Mouse (Mus musculus) pancreas, adult 10 weeks (tissue): Measurements from ENCODE around the gene Hnrnpa1. TPM values are rescaled to one million over a fixed set of nuclear protein-coding genes. Genes with fewer than 3 reads are reported as not detected.

Source experiments
- polyA plus RNA-seq: library from polyadenylated mRNA; stranded (reverse); fragments of 350-450 nt; fragmentation: Illumina TruSeq; extraction: RNeasy Lipid Tissue Mini Kit (QIAGEN cat#74804); gene quantifications from one replicate; pipeline ENCODE4 v1.2.3, GENCODE M21; 2015; ENCODE audit warnings: low read depth, low replicate concordance; ENCODE audit not compliant: insufficient read depth

Gene Hnrnpa1
- 68.2 TPM for polyA plus RNA-seq

DNA sequence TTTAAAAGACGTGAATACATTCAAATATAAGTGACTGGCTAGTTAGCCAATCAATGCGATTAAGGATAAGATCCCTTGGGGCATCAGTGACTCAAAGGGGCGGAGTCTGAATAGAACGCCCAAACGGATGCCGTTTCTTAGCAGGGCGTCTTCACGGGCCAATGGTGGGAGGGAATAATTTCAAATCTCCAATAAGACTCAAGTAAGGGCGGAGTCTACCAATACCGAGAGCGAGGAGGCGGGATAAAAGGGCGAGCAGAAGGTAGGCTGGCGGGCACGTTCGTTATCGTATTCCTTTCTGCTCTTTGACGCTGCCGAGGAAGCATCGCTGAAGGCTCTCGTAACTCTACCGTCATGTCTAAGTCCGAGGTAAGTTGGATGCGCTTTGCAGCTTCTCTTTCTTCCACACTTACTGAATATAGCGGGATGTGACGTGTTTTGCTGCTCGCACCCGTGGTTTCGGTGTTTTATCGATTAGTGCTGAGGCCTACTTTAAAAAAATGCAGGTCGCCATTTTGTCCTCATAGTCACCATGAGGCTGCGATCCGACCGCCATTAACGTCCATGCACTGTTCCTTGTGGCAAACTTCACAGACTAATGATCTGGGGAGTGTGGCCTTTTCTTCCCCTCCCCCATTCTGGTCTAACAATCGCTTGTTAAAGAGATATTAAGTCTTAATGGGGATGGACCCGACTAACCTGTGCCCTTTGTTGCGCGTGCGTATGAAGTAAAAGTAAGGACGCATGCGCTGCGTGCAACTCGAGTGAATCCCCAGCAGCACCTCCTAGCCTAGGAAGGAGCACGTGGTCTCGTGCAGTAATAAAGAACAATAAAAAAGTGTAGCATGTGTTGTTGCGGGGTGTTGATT, at the start of gene Hnrnpa1:
Gene Hnrnpa1 (plus strand): TSS at position 273 of the 869 bp plus-strand sequence.

DNA sequence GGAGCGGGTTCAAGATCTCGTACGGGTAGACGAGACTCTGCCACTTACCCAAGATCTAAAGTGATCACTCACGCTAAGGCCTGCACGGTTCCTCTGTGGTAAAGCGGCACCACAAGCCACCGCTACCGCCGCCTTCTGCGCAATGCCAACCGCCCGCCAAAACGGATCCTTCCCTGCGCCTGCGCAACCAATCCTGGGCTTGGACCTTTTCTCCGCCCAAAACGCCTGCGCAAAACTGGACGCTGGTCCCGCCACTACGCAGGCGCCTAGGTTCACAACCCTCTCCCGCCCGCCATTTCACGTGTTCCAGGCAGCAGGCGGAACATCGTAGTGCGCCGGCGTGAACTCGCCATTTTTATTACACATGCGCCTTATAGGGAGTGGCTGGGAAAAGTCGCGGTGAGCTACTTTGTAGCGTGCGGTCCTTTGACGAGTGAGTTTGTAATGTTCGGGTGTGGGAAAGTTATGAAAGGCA, 510 bp upstream of the Hnrnpa1 start, which contains the start of gene Cbx5:
Gene Cbx5 (minus strand): TSS at position 132 of the 475 bp plus-strand sequence.

DNA sequence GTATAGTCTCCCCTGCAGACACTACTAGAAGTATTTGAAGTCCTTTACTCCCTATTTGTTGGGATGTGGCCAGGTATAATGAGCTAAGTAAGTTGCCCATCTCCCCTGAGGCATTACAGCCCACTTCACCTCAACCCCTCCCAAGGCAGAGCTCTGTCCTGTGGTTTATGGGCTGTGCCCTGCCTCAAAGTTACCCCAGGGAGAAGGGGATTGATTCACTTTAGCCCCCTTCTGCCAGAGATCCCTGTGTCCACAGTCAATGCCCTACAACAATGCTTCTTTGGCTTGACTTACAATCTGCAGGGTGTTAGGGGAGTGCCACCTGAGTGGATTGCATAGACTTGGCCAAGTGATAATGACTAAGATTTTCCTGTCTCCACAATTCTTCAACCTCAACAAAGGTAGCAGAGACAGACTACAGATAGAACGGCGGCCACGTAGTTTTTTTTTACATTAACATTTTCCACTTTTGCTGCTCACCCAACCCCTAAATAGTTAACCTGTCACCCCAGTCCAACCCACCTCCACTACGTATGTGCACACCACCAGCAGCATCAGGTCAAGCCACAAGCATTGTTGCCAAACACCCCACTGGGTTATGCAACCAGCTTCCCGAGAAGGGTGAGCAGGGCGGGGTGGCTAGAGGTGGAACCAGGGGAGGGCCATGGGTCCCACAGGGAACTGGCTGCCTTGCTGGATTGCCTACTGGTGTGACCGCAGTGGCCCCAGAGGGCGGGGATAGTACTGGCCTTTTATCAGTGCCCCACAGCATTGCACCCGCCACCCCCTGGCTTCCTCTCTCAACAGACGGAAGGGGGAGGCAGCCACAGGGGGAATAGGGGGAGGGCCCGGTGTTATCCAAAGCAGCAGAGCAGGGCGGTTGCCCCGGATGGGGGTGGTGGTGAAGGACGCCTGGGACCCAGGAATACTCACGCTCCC, 17.8 kb downstream of the Hnrnpa1 start, which contains the start of gene Nfe2:
Gene Nfe2 (minus strand): TSS at position 614 of the 939 bp plus-strand sequence.

DNA sequence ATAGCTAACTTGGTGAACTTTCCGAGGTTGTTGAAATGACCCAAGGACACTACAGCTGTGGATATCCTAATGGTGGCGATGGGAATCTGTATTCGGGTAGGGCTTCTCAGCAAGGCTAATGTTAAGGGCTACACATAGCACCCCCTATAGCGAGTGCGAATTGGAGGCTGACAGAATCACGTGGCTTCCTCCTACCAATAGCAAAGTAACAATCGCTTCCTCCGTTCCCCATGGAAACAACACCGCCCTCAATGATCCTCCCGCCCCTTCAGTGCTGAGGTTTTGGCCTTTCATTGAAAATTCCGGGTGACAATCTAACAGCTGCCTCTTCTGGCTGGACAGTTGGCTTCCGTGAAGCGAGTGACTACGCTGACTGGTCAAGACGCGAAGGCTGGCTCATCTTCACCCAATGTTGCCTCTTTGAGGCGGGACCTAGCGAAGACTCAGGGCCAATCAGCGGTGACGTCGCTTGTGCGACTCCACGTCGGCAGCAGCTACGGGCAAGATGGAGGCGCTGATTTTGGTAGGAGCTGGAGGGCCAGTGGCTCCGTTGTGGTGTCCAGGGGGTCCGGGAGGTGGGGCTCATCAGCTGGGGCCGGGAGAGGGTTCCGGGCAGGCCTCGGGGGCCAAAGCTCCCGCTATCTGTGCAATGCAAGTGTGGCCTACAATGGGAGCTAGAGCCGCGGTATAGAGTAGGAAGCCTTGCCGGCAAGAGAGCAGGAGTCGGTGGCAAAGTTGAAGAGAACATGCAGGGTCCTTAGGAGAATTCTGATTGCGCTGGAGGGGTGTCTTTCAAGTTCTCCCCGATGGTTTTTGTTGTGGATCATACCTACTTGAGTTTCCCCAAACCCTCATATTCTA, 32.4 kb downstream of the Hnrnpa1 start, which contains the start of gene Copz1:
Gene Copz1 (plus strand): TSS at position 296 of the 861 bp plus-strand sequence.

Other genes starting within 250 kb of the Hnrnpa1 start
- not detected for gene Hoxc8, start 249.8 kb upstream of the Hnrnpa1 start, polyA plus RNA-seq
- not detected for gene Hoxc6, start 242.2 kb upstream of the Hnrnpa1 start, polyA plus RNA-seq
- 0.96 TPM for gene Hoxc4, start 221.5 kb upstream of the Hnrnpa1 start, polyA plus RNA-seq
- gene Smug1, start 73.3 kb upstream of the Hnrnpa1 start, polyA plus RNA-seq: 3.0 TPM
- 11.1 TPM for gene Cbx5, start 616 bp upstream of the Hnrnpa1 start, polyA plus RNA-seq
- not detected for gene Nfe2, start 18.0 kb downstream of the Hnrnpa1 start, polyA plus RNA-seq
- gene Copz1, start 32.3 kb downstream of the Hnrnpa1 start, polyA plus RNA-seq: 46.1 TPM
- gene Gpr84, start 70.2 kb downstream of the Hnrnpa1 start, polyA plus RNA-seq: not detected
- gene Zfp385a, start 99.7 kb downstream of the Hnrnpa1 start, polyA plus RNA-seq: 4.4 TPM
- 6.5 TPM for gene Itga5, start 126.3 kb downstream of the Hnrnpa1 start, polyA plus RNA-seq
- not detected for gene Gtsf1, start 190.0 kb downstream of the Hnrnpa1 start, polyA plus RNA-seq
- not detected for gene Gtsf2, start 208.0 kb downstream of the Hnrnpa1 start, polyA plus RNA-seq
- 2.6 TPM for gene Nckap1l, start 213.4 kb downstream of the Hnrnpa1 start, polyA plus RNA-seq